Mouse (Mus musculus) stomach, embryonic 16.5 days (tissue): ENCODE data around the gene Sft2d2. TPM values are rescaled to one million over a fixed set of nuclear protein-coding genes. Genes with fewer than 3 reads are reported as not detected.

Source experiments
- ATAC-seq: fragments of 200-750 bp; cut with Nextera tagmentation; 2 replicates; pipeline ENCODE4 v1.8.0; 2017; ENCODE audit warnings: moderate number of reproducible peaks, moderate TSS enrichment; ENCODE audit not compliant: insufficient read depth, low FRiP score
- H3K27ac ChIP-seq: fragments of 300-500 bp; sonication (generic); 2 replicates; pipeline ENCODE4 v1.5.1; 2014; ENCODE audit warnings: low read length
- H3K27me3 ChIP-seq: fragments of 300-500 bp; sonication (generic); 2 replicates; pipeline ENCODE4 v1.6.1; 2014; ENCODE audit warnings: low read length, control low read depth, mixed read lengths; ENCODE audit not compliant: control insufficient read depth, insufficient read depth
- H3K36me3 ChIP-seq: fragments of 300-500 bp; sonication (generic); 2 replicates; pipeline ENCODE4 v1.6.1; 2014; ENCODE audit warnings: low read length; ENCODE audit not compliant: control insufficient read depth, insufficient read depth
- H3K4me1 ChIP-seq: fragments of 300-500 bp; sonication (generic); 2 replicates; pipeline ENCODE4 v1.6.1; 2014; ENCODE audit warnings: low read length, control low read depth, mixed read lengths; ENCODE audit not compliant: control insufficient read depth, insufficient read depth
- H3K4me2 ChIP-seq: fragments of 300-500 bp; sonication (generic); 2 replicates; pipeline ENCODE4 v1.6.1; 2014; ENCODE audit warnings: low read depth, low read length, mixed read lengths
- H3K4me3 ChIP-seq: fragments of 300-500 bp; sonication (generic); replicated peaks from 2 replicates; pipeline ENCODE4 v1.5.1; 2014; ENCODE audit warnings: mild to moderate bottlenecking, low read length
- H3K9ac ChIP-seq: fragments of 300-500 bp; sonication (generic); 2 replicates; pipeline ENCODE4 v1.6.1; 2014; ENCODE audit warnings: low read length
- H3K9me3 ChIP-seq: fragments of 300-500 bp; sonication (generic); replicated peaks from 2 replicates; pipeline ENCODE4 v1.6.1; 2016; ENCODE audit warnings: low read length, control low read depth; ENCODE audit not compliant: control insufficient read depth
- WGBS: fragments of 180-500 bp; shearing (Covaris S2); extraction: QIAGEN DNeasy Blood & Tissue Kit; methylation state at CpG from one replicate; pipeline ENCODE4 v1.1.7; 2014; 5-methylcytosine and 5-hydroxymethylcytosine counted together
- polyA plus RNA-seq: library from polyadenylated mRNA; unstranded; fragments of >200 nt; fragmentation: Nextera tagmentation; extraction: Ambion mirVana; gene quantifications from 2 replicates; pipeline ENCODE4 v1.2.1, GENCODE M21; 2015

The Sft2d2 gene
- polyA plus RNA-seq, 1 experiment from 2014 or later = 31.4 TPM

- 25% methylated on average over 2 of the region's 2 CpGs for WGBS
Measured at GRCm38 (mm10) chr1:165205591-165205990, 11.4 kb upstream of the Sft2d2 start.

GRCm38 (mm10) chr1:165203488-165204035 lies 9.3 kb upstream of the Sft2d2 start:
- Histone ChIP-seq H3K27me3 (no peaks in the 10 kb centered on the region), H3K4me2 (no peak overlapping the region), H3K9me3 (no peaks in the 10 kb centered on the region), H3K27ac (no peak overlapping the region), H3K4me3 (no peak overlapping the region), H3K9ac (no peak overlapping the region), H3K36me3 (no peaks in the 10 kb centered on the region), H3K4me1 (no peaks in the 10 kb centered on the region)
- no peak for ATAC-seq
- 25% methylated on average over 2 of the region's 2 CpGs for WGBS

More at GRCm38 (mm10) chr1:165205591-165205990, 11.4 kb upstream of the Sft2d2 start:
- H3K9ac ChIP-seq = no peak overlapping the region
- no peaks in the 10 kb centered on the region for H3K36me3 ChIP-seq
- no peak for ATAC-seq
- H3K4me3 ChIP-seq = no peak overlapping the region
- H3K27ac ChIP-seq = no peak overlapping the region
- no peaks in the 10 kb centered on the region for H3K27me3 ChIP-seq
- H3K4me2 ChIP-seq = no peak overlapping the region
- H3K9me3 ChIP-seq = no peaks in the 10 kb centered on the region
- no peaks in the 10 kb centered on the region for H3K4me1 ChIP-seq

GRCm38 (mm10) chr1:165201445-165202012 lies 7.3 kb upstream of the Sft2d2 start:
- ATAC-seq = no peak
- WGBS = 75% methylated on average over 4 of the region's 4 CpGs
- no peak overlapping the region for H3K4me3 ChIP-seq
- H3K9ac ChIP-seq = no peak overlapping the region
- H3K4me2 ChIP-seq = no peak overlapping the region
- no peak overlapping the region for H3K27ac ChIP-seq
- no peaks in the 10 kb centered on the region for H3K36me3 ChIP-seq
- no peaks in the 10 kb centered on the region for H3K9me3 ChIP-seq
- no peaks in the 10 kb centered on the region for H3K4me1 ChIP-seq
- no peaks in the 10 kb centered on the region for H3K27me3 ChIP-seq

- Histone ChIP-seq H3K4me2 (no peak overlapping the region), H3K9me3 (no peaks in the 10 kb centered on the region), H3K27me3 (no peaks in the 10 kb centered on the region), H3K4me3 (no peak overlapping the region), H3K9ac (no peak overlapping the region), H3K27ac (no peak overlapping the region), H3K4me1 (no peaks in the 10 kb centered on the region), H3K36me3 (no peaks in the 10 kb centered on the region)
- ATAC-seq = no peak
- WGBS = 58% methylated on average over 8 of the region's 8 CpGs
Measured at GRCm38 (mm10) chr1:165200748-165201147, 6.5 kb upstream of the Sft2d2 start.

GRCm38 (mm10) chr1:165199639-165200038 lies 5.4 kb upstream of the Sft2d2 start:
- WGBS = 65% methylated on average over 3 of the region's 3 CpGs
- Histone ChIP-seq H3K4me3 (no peak overlapping the region), H3K4me2 (no peak overlapping the region), H3K4me1 (no peaks in the 10 kb centered on the region), H3K27ac (no peak overlapping the region), H3K27me3 (no peaks in the 10 kb centered on the region), H3K9ac (no peak overlapping the region), H3K9me3 (no peaks in the 10 kb centered on the region), H3K36me3 (no peaks in the 10 kb centered on the region)
- ATAC-seq = no peak

GRCm38 (mm10) chr1:165198951-165199350 lies 4.7 kb upstream of the Sft2d2 start:
- H3K4me1 ChIP-seq = no peaks in the 10 kb centered on the region
- no peak overlapping the region for H3K9ac ChIP-seq
- no peak for ATAC-seq
- no peaks in the 10 kb centered on the region for H3K36me3 ChIP-seq
- 64% methylated on average over 1 of the region's 1 CpGs for WGBS
- no peak overlapping the region for H3K4me3 ChIP-seq
- H3K9me3 ChIP-seq = no peaks in the 10 kb centered on the region
- H3K27ac ChIP-seq = no peak overlapping the region
- H3K27me3 ChIP-seq = no peaks in the 10 kb centered on the region
- H3K4me2 ChIP-seq = no peak overlapping the region

- no peaks in the 10 kb centered on the region for H3K27me3 ChIP-seq
- ATAC-seq = no peak
- no peaks in the 10 kb centered on the region for H3K4me1 ChIP-seq
- no peak overlapping the region for H3K4me3 ChIP-seq
- H3K9me3 ChIP-seq = no peaks in the 10 kb centered on the region
- H3K4me2 ChIP-seq = no peak overlapping the region
- H3K27ac ChIP-seq = 0 out of 2 replicates have a peak overlapping the region, but pooled peaks have one; percentile 1
- H3K36me3 ChIP-seq = no peaks in the 10 kb centered on the region
- 40% methylated on average over 3 of the region's 3 CpGs for WGBS
- H3K9ac ChIP-seq = no peak overlapping the region
Measured at GRCm38 (mm10) chr1:165197875-165198274, 3.6 kb upstream of the Sft2d2 start.

GRCm38 (mm10) chr1:165195396-165195960 lies 1.2 kb upstream of the Sft2d2 start:
- no peaks in the 10 kb centered on the region for H3K27me3 ChIP-seq
- no peak overlapping the region for H3K4me3 ChIP-seq
- H3K27ac ChIP-seq = 0 out of 2 replicates have a peak overlapping the region, but pooled peaks have one; percentile 94
- H3K9me3 ChIP-seq = no peaks in the 10 kb centered on the region
- no peak overlapping the region for H3K9ac ChIP-seq
- no peaks in the 10 kb centered on the region for H3K4me1 ChIP-seq
- ATAC-seq = no peak
- no peaks in the 10 kb centered on the region for H3K36me3 ChIP-seq
- WGBS = 63% methylated on average over 3 of the region's 3 CpGs
- no peak overlapping the region for H3K4me2 ChIP-seq

GRCm38 (mm10) chr1:165194662-165195013 lies 400 bp upstream of the Sft2d2 start:
- H3K4me2 ChIP-seq = peak overlapping the region; percentile 68
- H3K36me3 ChIP-seq = no peaks in the 10 kb centered on the region
- peak overlapping the region; percentile 94 for H3K27ac ChIP-seq
- H3K4me3 ChIP-seq = peak overlapping the region; percentile 61
- no peaks in the 10 kb centered on the region for H3K4me1 ChIP-seq
- ATAC-seq = peak; percentile 35
- H3K9ac ChIP-seq = peak overlapping the region; percentile 86
- 6% methylated on average over 5 of the region's 5 CpGs for WGBS
- no peaks in the 10 kb centered on the region for H3K9me3 ChIP-seq
- H3K27me3 ChIP-seq = no peaks in the 10 kb centered on the region
